Mouse (Mus musculus): Measurements from ENCODE around the gene 2310061I04Rik.
A peak's percentile ranks its signal among the peaks of the same experiment; 100 is the strongest.
"Not testable (repeated sequence)": the region's sequence is repeated elsewhere in the genome, so short reads cannot be mapped to it uniquely, and the experiment has no call there.

2310061I04Rik gene

GRCm38 (mm10) chr17:35896781-35897643, at the start of gene 2310061I04Rik:
Gene 2310061I04Rik (minus strand): TSS chr17:35897431.
- peak; percentile 94 for DNase-seq (ENCODE audit: low spot score)

- DNase-seq (ENCODE audit: low spot score), result no peak
Observed at GRCm38 (mm10) chr17:35939941-35940340, 42.7 kb upstream of the 2310061I04Rik start.

GRCm38 (mm10) chr17:35939108-35939507, 41.9 kb upstream of the 2310061I04Rik start:
- DNase-seq (ENCODE audit: low spot score), result no peak

- DNase-seq (ENCODE audit: low spot score), result no peak
Observed at GRCm38 (mm10) chr17:35937700-35938348, 40.6 kb upstream of the 2310061I04Rik start.

GRCm38 (mm10) chr17:35935763-35936162, 38.5 kb upstream of the 2310061I04Rik start:
- not testable (repeated sequence) for DNase-seq (ENCODE audit: low spot score)

- no peak for DNase-seq (ENCODE audit: low spot score)
Observed at GRCm38 (mm10) chr17:35932608-35933007, 35.4 kb upstream of the 2310061I04Rik start.

- DNase-seq (ENCODE audit: low spot score), result no peak
Observed at GRCm38 (mm10) chr17:35930627-35931026, 33.4 kb upstream of the 2310061I04Rik start.

- no peak for DNase-seq (ENCODE audit: low spot score)
Observed at GRCm38 (mm10) chr17:35929534-35929933, 32.3 kb upstream of the 2310061I04Rik start.

- no peak for DNase-seq (ENCODE audit: low spot score)
Observed at GRCm38 (mm10) chr17:35927471-35927870, 30.2 kb upstream of the 2310061I04Rik start.

- no peak for DNase-seq (ENCODE audit: low spot score)
Observed at GRCm38 (mm10) chr17:35923281-35923680, 26.1 kb upstream of the 2310061I04Rik start.

- DNase-seq (ENCODE audit: low spot score), result no peak
Observed at GRCm38 (mm10) chr17:35922566-35922965, 25.3 kb upstream of the 2310061I04Rik start.

- DNase-seq (ENCODE audit: low spot score), result no peak
Observed at GRCm38 (mm10) chr17:35921710-35922109, 24.5 kb upstream of the 2310061I04Rik start.

- DNase-seq (ENCODE audit: low spot score), result no peak
Observed at GRCm38 (mm10) chr17:35920862-35921562, 23.8 kb upstream of the 2310061I04Rik start.

- DNase-seq (ENCODE audit: low spot score), result no peak
Observed at GRCm38 (mm10) chr17:35920384-35920783, 23.2 kb upstream of the 2310061I04Rik start.

- DNase-seq (ENCODE audit: low spot score), result no peak
Observed at GRCm38 (mm10) chr17:35919864-35920301, 22.7 kb upstream of the 2310061I04Rik start.

- peak; percentile 91 for DNase-seq (ENCODE audit: low spot score)
Observed at GRCm38 (mm10) chr17:35919060-35919715, 22.0 kb upstream of the 2310061I04Rik start.

GRCm38 (mm10) chr17:35918276-35919059, 21.2 kb upstream of the 2310061I04Rik start:
- DNase-seq (ENCODE audit: low spot score), result peak; percentile 70

- DNase-seq (ENCODE audit: low spot score), result peak; percentile 72
Observed at GRCm38 (mm10) chr17:35917463-35918251, 20.4 kb upstream of the 2310061I04Rik start.

- no peak for DNase-seq (ENCODE audit: low spot score)
Observed at GRCm38 (mm10) chr17:35917143-35917462, 19.9 kb upstream of the 2310061I04Rik start.
